Mouse (Mus musculus): ENCODE data around the gene Sugt1.

- TF ChIP-seq GATA1 (IDR thresholded peaks at IDR 0.05; ENCODE audit: borderline replicate concordance, low read length) (no peak), FLI1 (IDR thresholded peaks at IDR 0.05; ENCODE audit: low read length) (no peak)
Measured at GRCm38 (mm10) chr14:79621143-79621542, 33.7 kb downstream of the Sugt1 start.
